Mouse (Mus musculus): ENCODE measurements around the gene Enc1.

DNA sequence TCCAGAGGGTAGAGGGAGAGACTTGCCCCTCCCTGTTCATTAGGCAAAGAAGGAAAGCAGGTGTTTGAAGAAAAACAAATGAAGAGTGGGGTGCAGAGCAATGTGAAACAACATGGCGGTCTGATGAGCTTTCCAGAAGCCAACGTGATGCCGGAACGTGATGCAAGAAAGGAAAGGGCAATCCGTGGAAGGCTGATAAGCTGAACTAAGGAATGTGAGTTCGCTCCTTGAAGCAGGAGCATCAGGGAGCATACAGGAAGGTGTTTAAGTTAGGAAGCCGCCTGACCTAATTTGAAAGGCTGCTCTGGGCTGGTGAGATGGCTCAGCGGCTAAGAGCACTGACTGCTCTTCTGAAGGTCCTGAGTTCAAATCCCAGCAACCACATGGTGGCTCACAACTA is 55.4 kb downstream of the Enc1 start:
- no peak for TF ChIP-seq GATA1 (IDR thresholded peaks at IDR 0.05; ENCODE audit: low read length)
- no peak for TF ChIP-seq TAL1 (IDR thresholded peaks at IDR 0.05; ENCODE audit: low read length)
